Mouse (Mus musculus): Measurements from ENCODE around the gene Oas2. TPM values are rescaled to one million over a fixed set of nuclear protein-coding genes. Genes with fewer than 3 reads are reported as not detected.
A peak's percentile ranks its signal among the peaks of the same experiment; 100 is the strongest.

Oas2 gene
- total RNA-seq, 2 experiments from 2014 or later = 0.14 TPM; not detected in 1

- no peak for TF ChIP-seq CTCF (IDR thresholded peaks at IDR 0.05)
- Histone ChIP-seq H3K27ac (no peak overlapping the region), H3K4me3 (no peak overlapping the region)
- intact Hi-C loops (cut with DNase I) = no loop called here
- DNase-seq (ENCODE audit: extremely low spot score in 1 of 2, low spot score in 2 of 2) = no peak
Measured at GRCm38 (mm10) chr5:120769396-120769795, 19.7 kb upstream of the Oas2 start.

- no peak; the same call in 1 of the 2 replicates for TF ChIP-seq CTCF (IDR thresholded peaks at IDR 0.05)
- intact Hi-C loops (cut with DNase I) = no loop called here
- no peak overlapping the region for H3K27ac ChIP-seq
Measured at GRCm38 (mm10) chr5:120765010-120765409, 15.4 kb upstream of the Oas2 start.

GRCm38 (mm10) chr5:120761901-120762300 is 12.2 kb upstream of the Oas2 start:
- TF ChIP-seq CTCF (IDR thresholded peaks at IDR 0.05) = no peak
- intact Hi-C loops (cut with DNase I) = no loop called here
- Histone ChIP-seq H3K27ac (no peak overlapping the region), H3K4me3 (no peak overlapping the region)
- no peak for DNase-seq (ENCODE audit: extremely low spot score in 1 of 2, low spot score in 2 of 2)

More at GRCm38 (mm10) chr5:120765010-120765409, 15.4 kb upstream of the Oas2 start:
- no peak for DNase-seq (ENCODE audit: extremely low spot score in 1 of 2, low spot score in 2 of 2)
- no peak overlapping the region for H3K4me3 ChIP-seq

- intact Hi-C loops (cut with DNase I) = no loop called here
- H3K4me3 ChIP-seq = no peak overlapping the region
- no peak overlapping the region for H3K27ac ChIP-seq
- no peak for DNase-seq (ENCODE audit: extremely low spot score in 1 of 2, low spot score in 2 of 2)
- TF ChIP-seq CTCF (IDR thresholded peaks at IDR 0.05) = no peak
Measured at GRCm38 (mm10) chr5:120754215-120754614, 4.6 kb upstream of the Oas2 start.

GRCm38 (mm10) chr5:120752786-120753185 is 3.1 kb upstream of the Oas2 start:
- intact Hi-C loops (cut with DNase I) = no loop called here
- TF ChIP-seq CTCF (IDR thresholded peaks at IDR 0.05) = no peak
- DNase-seq (ENCODE audit: extremely low spot score in 1 of 2, low spot score in 2 of 2) = no peak
- Histone ChIP-seq H3K27ac (no peak overlapping the region), H3K4me3 (no peak overlapping the region)

GRCm38 (mm10) chr5:120751206-120751605 is 1.6 kb upstream of the Oas2 start:
- Histone ChIP-seq H3K4me3 (no peak overlapping the region), H3K27ac (no peak overlapping the region)
- no peak for TF ChIP-seq CTCF (IDR thresholded peaks at IDR 0.05)
- intact Hi-C loops (cut with DNase I) = no loop called here
- DNase-seq (ENCODE audit: extremely low spot score in 1 of 2, low spot score in 2 of 2) = no peak

- H3K4me3 ChIP-seq = no peak overlapping the region
- intact Hi-C loops (cut with DNase I) = loop anchor here (1.0 to 10.0 kb wide), 3 partner anchors 69 to 242 kb away; partner anchors contain the start of gene Plbd2
- no peak overlapping the region for H3K27ac ChIP-seq
- DNase-seq (ENCODE audit: extremely low spot score in 1 of 2, low spot score in 2 of 2) = peak; percentile 44 to 45
- peak; percentile 94 for TF ChIP-seq CTCF (IDR thresholded peaks at IDR 0.05)
Measured at GRCm38 (mm10) chr5:120746451-120746850, 3.2 kb downstream of the Oas2 start.

GRCm38 (mm10) chr5:120742125-120742524 is 7.5 kb downstream of the Oas2 start:
- peak in 1 of 2 experiments; percentile 22 for DNase-seq (ENCODE audit: extremely low spot score in 1 of 2, low spot score in 2 of 2)
- TF ChIP-seq CTCF (IDR thresholded peaks at IDR 0.05) = peak; percentile 62
- intact Hi-C loops (cut with DNase I) = loop anchor here (10.0 kb wide), 1 partner anchor 237 kb away; the partner anchor contains the start of gene Plbd2
- H3K4me3 ChIP-seq = no peak overlapping the region
- H3K27ac ChIP-seq = no peak overlapping the region

GRCm38 (mm10) chr5:120734380-120734990 is 15.2 kb downstream of the Oas2 start:
- intact Hi-C loops (cut with DNase I) = no loop called here
- DNase-seq (ENCODE audit: extremely low spot score in 1 of 2, low spot score in 2 of 2) = peak in 1 of 2 experiments; percentile 43
- Histone ChIP-seq H3K27ac (no peak overlapping the region), H3K4me3 (no peak overlapping the region)
- no peak for TF ChIP-seq CTCF (IDR thresholded peaks at IDR 0.05)

GRCm38 (mm10) chr5:120733696-120734095 is 16.0 kb downstream of the Oas2 start:
- Histone ChIP-seq H3K27ac (no peak overlapping the region), H3K4me3 (no peak overlapping the region)
- intact Hi-C loops (cut with DNase I) = no loop called here
- TF ChIP-seq CTCF (IDR thresholded peaks at IDR 0.05) = no peak
- DNase-seq (ENCODE audit: extremely low spot score in 1 of 2, low spot score in 2 of 2) = no peak

GRCm38 (mm10) chr5:120732740-120733139 is 16.9 kb downstream of the Oas2 start:
- DNase-seq (ENCODE audit: extremely low spot score in 1 of 2, low spot score in 2 of 2) = no peak
- intact Hi-C loops (cut with DNase I) = no loop called here
- no peak for TF ChIP-seq CTCF (IDR thresholded peaks at IDR 0.05)
- no peak overlapping the region for H3K4me3 ChIP-seq
- no peak overlapping the region for H3K27ac ChIP-seq

GRCm38 (mm10) chr5:120729319-120729718 is 20.3 kb downstream of the Oas2 start:
- Histone ChIP-seq H3K27ac (no peak overlapping the region), H3K4me3 (no peak overlapping the region)
- TF ChIP-seq CTCF (IDR thresholded peaks at IDR 0.05) = no peak
- intact Hi-C loops (cut with DNase I) = no loop called here
- DNase-seq (ENCODE audit: extremely low spot score in 1 of 2, low spot score in 2 of 2) = no peak

All from left cerebral cortex, adult 2 months (tissue).